Mouse (Mus musculus) kidney, embryonic 15.5 days (tissue): ENCODE data around the gene Mrps24. TPM values are rescaled to one million over a fixed set of nuclear protein-coding genes. Genes with fewer than 3 reads are reported as not detected.
A peak's percentile ranks its signal among the peaks of the same experiment; 100 is the strongest.

Source experiments
- ATAC-seq: fragments of 200-750 bp; cut with Nextera tagmentation; replicated peaks from 2 replicates; pipeline ENCODE4 v1.8.0; 2017; ENCODE audit warnings: moderate TSS enrichment; ENCODE audit not compliant: low FRiP score
- H3K27ac ChIP-seq: fragments of 300-500 bp; sonication (generic); 2 replicates; pipeline ENCODE4 v1.5.1; 2015; ENCODE audit warnings: mild to moderate bottlenecking, inconsistent platforms
- H3K27me3 ChIP-seq: fragments of 300-500 bp; sonication (generic); 2 replicates; pipeline ENCODE4 v1.6.1; 2015; ENCODE audit warnings: inconsistent platforms
- H3K36me3 ChIP-seq: fragments of 300-500 bp; sonication (generic); 2 replicates; pipeline ENCODE4 v1.6.1; 2015; ENCODE audit warnings: inconsistent platforms
- H3K4me1 ChIP-seq: fragments of 300-500 bp; sonication (generic); 2 replicates; pipeline ENCODE4 v1.6.1; 2015; ENCODE audit warnings: inconsistent platforms
- H3K4me2 ChIP-seq: fragments of 300-500 bp; sonication (generic); 2 replicates; pipeline ENCODE4 v1.6.1; 2015; ENCODE audit warnings: moderate library complexity, mild to moderate bottlenecking, inconsistent platforms
- H3K4me3 ChIP-seq: fragments of 300-500 bp; sonication (generic); replicated peaks from 2 replicates; pipeline ENCODE4 v1.5.1; 2015; ENCODE audit warnings: mild to moderate bottlenecking, inconsistent platforms
- H3K9ac ChIP-seq: fragments of 300-500 bp; sonication (generic); 2 replicates; pipeline ENCODE4 v1.6.1; 2015; ENCODE audit warnings: mild to moderate bottlenecking, inconsistent platforms
- H3K9me3 ChIP-seq: fragments of 300-500 bp; sonication (generic); replicated peaks from 2 replicates; pipeline ENCODE4 v1.6.1; 2016; ENCODE audit warnings: inconsistent platforms
- WGBS: fragments of 180-500 bp; shearing (Covaris S2); methylation state at CpG from one replicate; pipeline ENCODE4 v1.1.7; 2015; ENCODE audit warnings: mixed read lengths; 5-methylcytosine and 5-hydroxymethylcytosine counted together
- polyA plus RNA-seq: library from polyadenylated mRNA; unstranded; fragments of >200 nt; fragmentation: Nextera tagmentation; extraction: Ambion mirVana; gene quantifications from 2 replicates; pipeline ENCODE4 v1.2.1, GENCODE M21; 2015

The Mrps24 gene
- 192 and 202 TPM in 2 replicates for polyA plus RNA-seq

DNA sequence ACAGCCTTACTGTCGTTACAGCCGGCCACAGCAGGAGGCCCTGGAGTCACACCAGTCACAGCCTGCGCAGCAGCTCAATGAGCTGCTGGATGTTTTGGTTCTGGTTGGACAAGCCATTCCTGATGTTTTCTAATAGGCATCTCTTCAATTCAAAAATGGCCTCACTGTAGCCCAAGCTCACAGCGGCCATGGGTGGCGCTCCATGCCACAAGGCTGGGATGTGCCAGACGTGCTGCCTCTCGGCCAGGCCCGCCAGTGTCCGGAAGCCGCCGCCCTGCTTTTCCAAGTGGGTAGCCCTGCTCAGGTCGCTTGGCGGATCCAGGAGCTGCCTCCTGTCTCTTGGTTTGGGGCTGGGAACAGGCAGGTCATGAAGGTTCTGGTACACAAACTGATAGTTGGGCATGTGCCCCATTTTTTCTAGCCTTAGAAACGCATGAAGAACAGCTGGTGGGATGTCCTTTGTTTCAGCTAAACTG is at the start of gene Mrps24:
Gene Mrps24 (minus strand): TSS at position 51 of the 476 bp plus-strand sequence.
- H3K9ac ChIP-seq = no peak within 1 kb of the TSS
- no peak within 1 kb of the TSS for H3K4me3 ChIP-seq
- no peaks in the 10 kb centered on the region for H3K4me1 ChIP-seq
- no peak within 1 kb of the TSS for H3K27ac ChIP-seq
- no peaks in the 10 kb centered on the region for H3K27me3 ChIP-seq
- WGBS = 85% methylated on average over 14 of the region's 14 CpGs
- H3K4me2 ChIP-seq = no peak within 1 kb of the TSS
- ATAC-seq = no peak
- H3K36me3 ChIP-seq = peaks cover 53% of the 10 kb centered on the region
- H3K9me3 ChIP-seq = no peaks in the 10 kb centered on the region

DNA sequence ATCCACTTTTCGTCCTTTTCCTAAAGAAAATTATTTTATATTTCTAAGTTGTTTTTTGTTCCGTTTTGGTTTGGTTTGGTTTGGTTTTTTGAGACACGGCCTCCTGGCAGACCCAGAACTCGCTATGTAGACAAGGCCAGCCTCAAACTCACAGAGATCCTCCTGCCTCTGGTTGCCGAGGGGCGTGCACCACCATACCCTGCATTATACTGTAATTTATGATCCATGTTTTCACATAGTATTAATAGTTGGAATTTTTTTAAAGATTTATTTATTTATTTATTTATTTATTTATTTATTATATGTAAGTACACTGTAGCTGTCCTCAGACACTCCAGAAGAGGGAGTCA is 47.1 kb upstream of the Mrps24 start:
- WGBS = 13% methylated on average over 6 of the region's 6 CpGs
- Histone ChIP-seq H3K9me3 (no peaks in the 10 kb centered on the region), H3K27ac (peak overlapping the region; percentile 99), H3K9ac (peak overlapping the region; percentile 90), H3K4me3 (peak overlapping the region; percentile 85), H3K36me3 (peaks cover 7% of the 10 kb centered on the region; the same call in 1 of the 2 replicates), H3K4me1 (peaks cover 14% of the 10 kb centered on the region), H3K27me3 (no peaks in the 10 kb centered on the region), H3K4me2 (peak overlapping the region; percentile 73)
- peak; percentile 20; the same call in 1 of the 2 replicates for ATAC-seq

DNA sequence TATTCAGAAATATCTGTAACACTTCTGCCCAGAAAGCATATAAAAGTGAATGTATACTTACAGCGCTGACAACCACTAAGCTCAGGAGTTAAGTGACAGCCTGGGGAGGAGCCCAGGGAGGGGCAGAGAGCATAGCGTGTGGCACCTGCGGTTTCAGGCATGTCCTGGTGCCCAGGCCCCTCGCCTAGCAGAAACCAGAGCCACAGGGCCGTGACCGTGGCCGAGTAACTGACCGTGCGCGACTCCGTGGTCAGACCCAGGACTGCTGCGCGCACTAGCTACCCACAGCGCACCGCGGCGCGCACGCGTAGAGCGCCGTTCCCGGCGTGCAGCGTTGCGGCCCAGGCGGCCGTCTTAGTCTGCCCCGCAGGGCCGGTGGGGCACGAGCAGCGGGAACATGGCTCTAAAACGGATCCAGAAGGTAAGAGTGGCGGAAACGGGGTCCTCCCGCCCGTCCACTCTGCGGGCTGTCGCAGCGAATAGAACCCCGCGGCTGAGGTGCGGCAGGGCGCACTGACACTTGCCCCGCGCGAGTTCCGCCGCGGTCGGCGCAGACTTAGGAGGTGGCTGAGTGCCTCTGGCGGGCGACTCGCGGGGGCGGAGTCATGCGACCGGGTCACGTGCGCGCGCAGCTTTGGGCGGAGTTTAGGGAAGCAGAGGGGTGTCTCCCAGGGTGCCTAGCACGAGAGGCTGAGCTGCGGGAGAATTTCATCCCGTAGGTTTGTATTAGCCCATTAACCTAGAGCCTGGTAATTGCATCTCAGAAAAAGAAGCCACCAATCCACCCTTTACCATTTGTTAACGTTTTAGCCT is 46.5 kb upstream of the Mrps24 start, which contains the start of gene Urgcp:
Gene Urgcp (minus strand): TSS at position 557 of the 813 bp plus-strand sequence.
- Histone ChIP-seq H3K36me3 (peaks cover 10% of the 10 kb centered on the region; the same call in 1 of the 2 replicates), H3K27me3 (no peaks in the 10 kb centered on the region), H3K27ac (peak within 1 kb of the TSS; percentile 99), H3K4me3 (peak within 1 kb of the TSS; percentile 85), H3K4me1 (peaks cover 14% of the 10 kb centered on the region), H3K9ac (peak within 1 kb of the TSS; percentile 90), H3K9me3 (no peaks in the 10 kb centered on the region), H3K4me2 (peak within 1 kb of the TSS; percentile 73)
- WGBS = under 1% methylated on average over 68 of the region's 68 CpGs
- peak; percentile 99 for ATAC-seq

DNA sequence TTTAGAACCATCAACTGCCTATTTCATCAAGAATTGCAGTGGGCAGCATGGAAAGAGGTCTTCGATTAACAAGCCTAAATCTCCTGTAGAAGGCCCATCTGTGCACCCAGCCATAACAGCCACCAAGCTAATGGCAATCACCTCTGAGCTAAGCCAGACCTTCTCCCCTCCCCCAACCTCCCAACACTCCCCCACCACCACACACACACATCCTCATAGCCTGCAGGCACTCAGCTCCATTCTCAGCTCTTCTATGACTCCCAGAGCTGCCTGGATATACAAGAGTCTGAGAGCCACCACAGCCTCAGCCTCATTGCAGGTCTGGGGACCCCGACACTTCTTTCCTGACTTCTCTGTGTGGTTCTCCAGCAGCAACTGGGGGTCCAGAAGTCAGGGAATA is 38.3 kb upstream of the Mrps24 start:
- peaks cover 5% of the 10 kb centered on the region for H3K9me3 ChIP-seq
- ATAC-seq = no peak
- 64% methylated on average over 2 of the region's 2 CpGs for WGBS
- no peak overlapping the region for H3K4me3 ChIP-seq
- no peak overlapping the region for H3K9ac ChIP-seq
- no peaks in the 10 kb centered on the region for H3K27me3 ChIP-seq
- H3K36me3 ChIP-seq = peaks cover 24% of the 10 kb centered on the region
- H3K4me1 ChIP-seq = no peaks in the 10 kb centered on the region
- H3K4me2 ChIP-seq = no peak overlapping the region
- H3K27ac ChIP-seq = no peak overlapping the region

DNA sequence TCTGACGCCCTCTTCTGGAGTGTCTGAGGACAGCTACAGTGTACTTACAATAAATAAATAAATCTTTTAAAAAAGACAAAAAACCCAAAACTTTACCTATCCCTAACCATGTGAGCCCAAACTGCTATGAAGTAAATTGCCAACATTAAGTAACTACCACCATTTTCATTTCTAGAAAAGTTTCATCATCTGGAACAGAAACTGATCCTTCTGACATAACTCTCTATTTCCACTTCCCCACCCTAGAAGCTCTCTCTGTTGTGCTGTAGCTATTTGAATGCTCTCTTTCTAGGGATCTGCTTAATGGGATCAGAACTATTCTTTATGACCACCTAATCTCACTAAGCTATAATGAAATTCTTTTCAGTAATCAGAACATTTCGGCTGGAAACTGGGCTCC is 29.5 kb upstream of the Mrps24 start:
- Histone ChIP-seq H3K9ac (no peak overlapping the region), H3K27ac (no peak overlapping the region), H3K36me3 (0 out of 2 replicates have a peak, but pooled peaks cover 4% of the 10 kb centered on the region), H3K9me3 (no peaks in the 10 kb centered on the region), H3K4me1 (peaks cover 12% of the 10 kb centered on the region), H3K27me3 (no peaks in the 10 kb centered on the region), H3K4me3 (no peak overlapping the region), H3K4me2 (no peak overlapping the region)
- 81% methylated on average over 2 of the region's 2 CpGs for WGBS
- no peak for ATAC-seq

DNA sequence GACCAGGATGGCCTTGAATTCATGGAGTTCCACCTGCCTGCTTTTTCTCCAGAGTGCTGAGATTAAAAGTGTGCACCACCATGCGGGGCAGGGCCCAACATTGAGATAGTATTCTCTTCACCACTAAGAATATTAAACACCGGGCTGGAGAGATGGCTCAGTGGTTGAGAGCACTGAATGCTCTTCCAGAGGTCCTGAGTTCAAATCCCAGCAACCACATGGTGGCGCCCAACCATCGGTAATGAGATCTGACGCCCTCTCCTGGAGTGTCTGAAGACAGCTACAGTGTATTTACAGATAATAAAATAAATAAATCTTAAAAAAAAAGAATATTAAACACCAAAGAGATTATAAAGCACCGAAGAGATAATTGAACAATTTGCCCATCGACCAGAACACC is 26.6 kb upstream of the Mrps24 start:
- Histone ChIP-seq H3K36me3 (no peaks in the 10 kb centered on the region), H3K4me1 (peaks cover 17% of the 10 kb centered on the region), H3K9me3 (no peaks in the 10 kb centered on the region), H3K9ac (no peak overlapping the region), H3K4me3 (no peak overlapping the region), H3K27me3 (no peaks in the 10 kb centered on the region), H3K27ac (no peak overlapping the region), H3K4me2 (no peak overlapping the region)
- WGBS = 78% methylated on average over 7 of the region's 7 CpGs
- no peak for ATAC-seq

DNA sequence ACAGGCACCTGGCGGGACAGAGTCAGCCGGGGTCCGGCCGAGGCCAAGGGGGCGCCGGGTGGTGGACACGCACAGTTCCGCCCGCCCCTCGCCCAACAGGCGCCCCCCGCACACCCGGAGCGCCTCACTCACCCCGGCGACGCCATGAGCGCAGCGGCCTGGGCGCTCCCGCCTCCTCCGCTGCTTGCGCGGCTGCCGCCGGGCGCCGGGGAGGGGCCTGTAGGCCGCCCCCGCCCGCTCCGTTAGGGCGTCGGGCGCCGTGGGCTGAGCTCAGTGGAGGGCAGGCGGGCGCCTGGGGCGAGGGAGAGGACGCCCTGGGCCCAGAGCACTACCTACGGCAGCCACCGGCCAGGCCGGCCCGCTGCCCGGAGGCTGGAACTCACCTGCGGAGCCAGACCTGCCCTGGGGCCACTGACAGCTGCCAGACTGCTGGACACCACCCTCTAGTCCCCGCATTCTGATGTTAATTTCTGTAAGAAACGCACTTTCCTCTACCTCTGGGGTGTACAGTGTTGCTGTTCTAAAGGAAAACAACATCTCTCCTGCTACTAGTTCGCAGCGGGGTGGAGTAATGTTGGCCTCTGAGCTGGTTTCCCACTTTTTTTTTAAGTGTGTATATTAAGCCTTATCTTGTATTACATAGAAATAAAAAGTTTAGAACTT is 25.6 kb upstream of the Mrps24 start:
- Histone ChIP-seq H3K27me3 (no peaks in the 10 kb centered on the region), H3K4me3 (peak overlapping the region; percentile 81), H3K9ac (peak overlapping the region; percentile 95), H3K9me3 (no peaks in the 10 kb centered on the region), H3K27ac (peak overlapping the region; percentile 90), H3K4me2 (peak overlapping the region; percentile 92), H3K4me1 (peaks cover 17% of the 10 kb centered on the region), H3K36me3 (no peaks in the 10 kb centered on the region)
- WGBS = under 1% methylated on average over 49 of the region's 50 CpGs
- peak; percentile 95 for ATAC-seq

DNA sequence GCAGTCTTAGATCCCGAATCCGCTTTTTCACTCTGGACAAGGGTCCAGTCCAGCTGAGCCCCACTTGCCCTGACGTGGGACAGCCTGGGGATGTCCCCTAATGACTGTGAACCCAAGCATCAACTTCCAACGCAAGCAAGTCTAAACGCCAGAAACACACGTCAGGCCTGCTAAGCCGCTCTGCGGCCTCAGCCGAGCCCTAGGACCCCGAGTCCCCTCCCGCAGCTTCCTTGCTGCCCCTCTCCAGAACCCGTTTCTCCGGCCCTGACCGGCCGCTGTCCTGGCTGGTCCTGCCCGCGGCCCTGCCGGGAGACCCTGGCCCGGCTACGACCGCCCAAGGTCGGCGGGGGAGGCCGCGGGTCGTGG is 25.1 kb upstream of the Mrps24 start:
- Histone ChIP-seq H3K4me3 (peak overlapping the region; percentile 81), H3K4me2 (peak overlapping the region; percentile 92), H3K4me1 (peaks cover 17% of the 10 kb centered on the region), H3K27ac (peak overlapping the region; percentile 90), H3K9ac (peak overlapping the region; percentile 95), H3K9me3 (no peaks in the 10 kb centered on the region), H3K27me3 (no peaks in the 10 kb centered on the region), H3K36me3 (no peaks in the 10 kb centered on the region)
- peak; percentile 77 for ATAC-seq
- under 1% methylated on average over 26 of the region's 26 CpGs for WGBS

DNA sequence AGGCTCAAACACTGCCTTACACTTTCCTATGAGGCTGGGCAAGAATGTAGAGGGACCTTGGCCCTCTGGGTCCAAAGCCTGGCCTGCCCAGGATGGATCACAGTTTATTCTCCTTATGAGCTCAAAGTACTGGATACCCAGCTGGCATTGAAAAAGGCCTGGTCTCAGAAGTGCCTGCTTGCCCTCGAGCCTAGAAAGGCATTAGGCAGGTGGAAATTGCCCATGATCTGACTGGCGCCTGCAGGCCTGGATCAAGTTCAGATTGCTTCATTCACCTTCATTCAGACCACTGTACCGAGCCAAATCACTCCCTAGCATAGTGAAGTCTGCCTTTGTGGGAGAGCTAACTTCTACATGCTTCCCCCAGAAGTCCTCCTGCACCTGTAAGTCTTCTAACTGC is 24.4 kb upstream of the Mrps24 start:
- Histone ChIP-seq H3K9ac (no peak overlapping the region), H3K36me3 (no peaks in the 10 kb centered on the region), H3K4me2 (peak overlapping the region; percentile 92), H3K9me3 (no peaks in the 10 kb centered on the region), H3K4me3 (peak overlapping the region; percentile 81), H3K27me3 (no peaks in the 10 kb centered on the region), H3K4me1 (peaks cover 18% of the 10 kb centered on the region), H3K27ac (peak overlapping the region; percentile 37)
- ATAC-seq = no peak
- 61% methylated on average over 3 of the region's 3 CpGs for WGBS

DNA sequence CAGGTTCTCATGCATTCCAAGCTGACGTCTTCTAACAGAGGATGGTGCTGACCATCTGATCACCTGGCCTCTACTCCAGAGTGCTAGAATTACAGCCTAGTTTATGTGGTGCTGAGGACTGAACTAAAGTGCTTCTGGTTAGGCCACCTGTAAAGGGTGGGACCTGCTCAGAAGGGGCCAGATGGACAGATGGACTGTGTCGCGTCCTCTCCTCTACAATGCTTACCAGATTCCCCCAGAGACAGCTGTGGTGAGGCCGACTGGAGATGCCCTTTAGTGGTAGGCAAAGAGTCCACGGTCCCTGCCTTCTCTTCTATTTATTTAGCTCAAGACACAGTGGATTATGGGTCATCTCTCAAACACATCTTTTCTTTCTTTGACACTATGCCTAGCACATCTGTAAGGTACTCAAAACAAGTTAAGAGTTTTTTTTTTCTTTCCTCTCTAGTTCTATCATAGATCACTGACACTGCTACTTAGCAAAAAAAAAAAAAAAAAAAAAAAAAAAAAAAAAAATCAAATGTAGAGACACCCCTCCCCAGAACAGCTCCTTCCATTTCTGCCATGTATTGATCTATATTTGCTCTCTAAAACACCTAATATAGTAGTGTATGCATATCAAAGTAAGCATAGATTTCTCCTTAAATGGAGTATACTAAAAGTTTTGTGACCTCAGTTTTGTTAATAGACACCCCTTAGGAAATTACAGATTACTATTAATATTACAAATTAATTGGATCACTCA is 23.6 kb upstream of the Mrps24 start:
- 78% methylated on average over 5 of the region's 5 CpGs for WGBS
- no peaks in the 10 kb centered on the region for H3K9me3 ChIP-seq
- H3K27me3 ChIP-seq = no peaks in the 10 kb centered on the region
- H3K4me2 ChIP-seq = no peak overlapping the region
- peaks cover 21% of the 10 kb centered on the region for H3K4me1 ChIP-seq
- H3K27ac ChIP-seq = no peak overlapping the region
- H3K36me3 ChIP-seq = no peaks in the 10 kb centered on the region
- H3K4me3 ChIP-seq = no peak overlapping the region
- no peak overlapping the region for H3K9ac ChIP-seq
- no peak for ATAC-seq

DNA sequence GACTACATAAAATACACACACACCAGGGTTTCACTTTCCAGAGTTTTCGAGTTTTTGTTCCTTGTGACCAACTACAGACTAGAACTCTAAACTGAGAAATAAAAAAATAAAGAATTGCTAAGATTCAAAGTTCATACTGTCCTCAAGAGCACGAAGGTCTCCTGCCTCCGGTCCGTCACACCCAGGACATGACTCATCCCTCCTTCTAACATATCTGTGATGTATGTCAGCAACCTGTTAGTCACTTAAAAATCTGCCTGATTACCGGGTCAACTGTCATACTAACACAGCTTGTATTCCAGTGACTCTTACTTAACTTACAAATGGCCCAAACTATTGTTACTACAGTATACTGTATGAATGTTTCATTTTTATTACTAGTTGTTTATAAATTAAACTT is 21.7 kb upstream of the Mrps24 start:
- H3K27me3 ChIP-seq = no peaks in the 10 kb centered on the region
- H3K36me3 ChIP-seq = no peaks in the 10 kb centered on the region
- H3K4me3 ChIP-seq = no peak overlapping the region
- WGBS = 83% methylated on average over 5 of the region's 5 CpGs
- no peak overlapping the region for H3K4me2 ChIP-seq
- ATAC-seq = no peak
- H3K9ac ChIP-seq = no peak overlapping the region
- H3K9me3 ChIP-seq = no peaks in the 10 kb centered on the region
- no peak overlapping the region for H3K27ac ChIP-seq
- peaks cover 21% of the 10 kb centered on the region for H3K4me1 ChIP-seq

DNA sequence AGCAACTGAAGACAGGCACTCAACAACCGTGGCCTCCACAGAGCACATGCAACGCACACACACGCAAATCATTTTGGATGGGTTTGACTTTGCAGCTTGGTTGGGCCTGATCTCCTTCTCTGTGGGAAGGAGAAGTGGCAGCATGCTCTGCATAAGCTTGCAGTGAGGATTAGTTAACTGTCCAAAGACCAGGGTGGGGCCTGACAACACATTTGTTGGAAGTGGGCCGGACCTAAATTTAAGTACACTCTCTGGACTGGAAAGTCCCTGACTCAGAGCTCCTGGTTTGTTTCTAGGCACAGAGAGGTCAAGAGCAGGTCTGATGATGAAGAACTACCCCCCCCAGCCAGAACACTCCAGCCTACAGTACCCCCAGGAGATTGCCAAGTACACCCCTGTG is 18.8 kb upstream of the Mrps24 start:
- ATAC-seq = no peak
- Histone ChIP-seq H3K9ac (no peak overlapping the region), H3K4me1 (0 out of 2 replicates have a peak, but pooled peaks cover 4% of the 10 kb centered on the region), H3K4me2 (no peak overlapping the region), H3K36me3 (no peaks in the 10 kb centered on the region), H3K9me3 (no peaks in the 10 kb centered on the region), H3K27ac (no peak overlapping the region), H3K4me3 (no peak overlapping the region), H3K27me3 (no peaks in the 10 kb centered on the region)
- WGBS = 84% methylated on average over 4 of the region's 4 CpGs
